Mouse (Mus musculus): ENCODE results near the gene Cpne5. TPM values are rescaled to one million over a fixed set of nuclear protein-coding genes. Genes with fewer than 3 reads are reported as not detected.
"Not testable (repeated sequence)": the region's sequence is repeated elsewhere in the genome, so short reads cannot be mapped to it uniquely, and the experiment has no call there.

The Cpne5 gene
- total and polyA plus RNA-seq, 3 experiments = 0.19 to 1.0 TPM; not detected in 1

DNA sequence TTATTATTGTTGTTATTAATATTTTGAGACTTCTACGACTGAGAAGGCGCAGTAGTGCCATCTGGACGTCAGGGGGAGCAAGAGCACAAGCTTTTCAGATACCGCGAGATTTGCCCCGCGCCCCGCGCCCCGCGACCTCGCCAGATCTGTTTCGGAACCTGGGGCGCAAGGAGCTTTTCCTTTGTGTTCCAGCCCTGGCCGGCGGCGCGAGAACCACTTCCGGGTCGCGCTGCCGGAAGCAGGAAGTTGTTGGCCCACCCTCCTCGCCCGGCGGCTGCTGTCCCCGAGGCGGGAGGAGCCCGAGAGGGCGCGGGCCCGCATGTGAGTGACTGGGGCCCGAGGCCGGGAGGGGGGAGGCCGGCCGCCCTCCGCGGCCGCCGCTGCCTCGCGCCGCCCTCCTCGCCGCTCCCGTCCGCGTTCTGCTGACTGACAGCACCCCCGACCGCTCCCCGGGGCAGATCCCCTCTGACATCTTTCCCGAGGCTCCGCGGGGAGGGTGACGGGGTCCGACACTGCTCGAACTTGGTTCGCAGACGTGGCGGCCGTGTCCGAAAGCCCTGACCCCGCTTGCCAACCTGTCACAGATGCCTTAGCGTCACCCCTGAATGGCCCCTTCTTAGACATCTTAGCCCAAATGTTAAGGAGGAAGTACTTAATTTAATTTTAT, 30.8 kb upstream of the Cpne5 start, which contains the start of gene BC004004 (continued):
- no peak for TF ChIP-seq UBTF (IDR thresholded peaks at IDR 0.05; ENCODE audit: borderline replicate concordance, insufficient read depth, low read depth, low read length)

DNA sequence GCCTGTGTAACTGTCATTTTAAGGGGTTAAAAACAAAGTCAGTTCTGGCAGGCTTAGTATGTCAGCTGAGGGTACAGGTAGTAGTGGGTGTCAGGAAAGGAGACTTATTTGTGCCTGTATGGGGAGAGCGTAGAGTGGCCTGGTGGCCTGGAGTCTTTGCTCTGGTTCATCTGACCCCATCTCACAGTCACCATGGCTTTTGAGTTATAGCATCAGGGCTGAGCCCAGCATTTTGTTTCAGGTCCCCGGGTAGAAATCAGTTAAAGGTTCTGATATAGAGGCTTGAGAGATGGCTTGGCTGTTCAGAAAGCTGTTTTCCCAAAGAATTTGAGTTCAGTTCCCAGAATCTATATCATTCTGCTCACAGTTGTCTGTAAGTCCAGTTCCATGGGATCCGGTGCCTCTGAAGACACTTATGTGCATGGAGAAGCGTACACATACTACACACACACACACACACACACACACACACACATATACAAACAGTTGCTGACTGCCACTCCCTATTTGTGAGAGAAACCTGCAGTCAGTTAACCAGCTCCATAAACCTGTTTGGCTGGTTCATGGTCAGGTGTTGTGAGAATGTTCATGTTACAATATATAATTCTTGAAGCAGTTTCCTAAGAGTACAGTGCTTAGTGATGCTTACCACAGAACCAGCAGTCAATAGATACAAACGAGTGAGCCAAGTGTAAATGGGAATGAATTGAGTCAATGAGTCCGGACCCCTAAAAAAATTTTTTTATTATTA, 30.1 kb upstream of the Cpne5 start:
- DNase-seq (ENCODE audit: low read depth, low spot score) = no peak
- Histone ChIP-seq H3K4me1 (ENCODE audit: control insufficient read depth in 1 of 2, insufficient read depth in 2 of 2, low read length in 2 of 2) (peaks cover 0 to 28% of the 10 kb centered on the region in 2 experiments; a peak in 2 of 4 replicates), H3K79me2 (ENCODE audit: control insufficient read depth, insufficient read depth, low read length, poor library complexity) (peaks cover 31% of the 10 kb centered on the region), H3K4me3 (ENCODE audit: control insufficient read depth in 1 of 2, insufficient read depth in 1 of 2, low read depth in 2 of 2, low read length in 2 of 2) (peak overlapping the region in 1 of 2 experiments; percentile 40; a peak in 2 of 4 replicates), H3K9me3 (replicated peaks; ENCODE audit: insufficient read depth, low read length) (no peaks in the 10 kb centered on the region), H3K36me3 (ENCODE audit: control insufficient read depth in 1 of 2, insufficient read depth in 2 of 2, low read length in 2 of 2) (peaks cover 0 to 27% of the 10 kb centered on the region in 2 experiments; a peak in 2 of 4 replicates), H3K9ac (ENCODE audit: control insufficient read depth, low read depth, low read length, poor library complexity, severe bottlenecking) (peak overlapping the region; percentile 63), H3K27ac (ENCODE audit: control insufficient read depth, low read depth, low read length) (peak overlapping the region; percentile 34), H3K27me3 (ENCODE audit: control insufficient read depth in 1 of 2, insufficient read depth in 2 of 2, low read length in 2 of 2) (no peaks in the 10 kb centered on the region)
- TF ChIP-seq HCFC1 (IDR thresholded peaks at IDR 0.05; ENCODE audit: low read depth, low read length) (no peak), ZKSCAN1 (IDR thresholded peaks at IDR 0.05; ENCODE audit: low read depth, low read length) (no peak), UBTF (IDR thresholded peaks at IDR 0.05; ENCODE audit: borderline replicate concordance, insufficient read depth, low read depth, low read length) (no peak), TCF12 (IDR thresholded peaks at IDR 0.05; ENCODE audit: low read depth, low read length) (no peak), ZC3H11A (IDR thresholded peaks at IDR 0.05; ENCODE audit: low read depth, low read length) (no peak), CHD1 (IDR thresholded peaks at IDR 0.05; ENCODE audit: low read depth, low read length) (no peak), EP300 (IDR thresholded peaks at IDR 0.05; ENCODE audit: low read depth in 1 of 2, low read length in 2 of 2) (no peak), ZNF384 (IDR thresholded peaks at IDR 0.05; ENCODE audit: low read depth, low read length) (peak; percentile 32; the same call in 1 of the 2 replicates)

DNA sequence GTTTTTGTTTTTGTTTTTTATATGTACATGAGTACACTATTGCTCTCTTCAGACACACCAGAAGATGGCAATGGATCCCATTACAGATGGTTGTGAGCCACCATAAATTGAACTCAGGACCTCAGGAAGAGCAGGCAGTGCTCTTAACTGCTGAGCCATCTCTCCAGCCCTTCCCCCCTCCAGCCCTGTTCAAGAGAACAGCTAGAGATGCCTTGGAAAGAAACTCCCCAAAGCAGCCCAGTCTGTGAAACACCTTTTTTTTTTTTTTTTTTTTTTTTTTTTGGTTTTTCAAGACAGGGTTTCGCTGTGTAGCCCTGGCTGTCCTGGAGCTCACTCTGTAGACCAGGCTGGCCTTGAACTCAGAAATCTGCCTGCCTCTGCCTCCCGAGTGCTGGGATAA, 29.1 kb upstream of the Cpne5 start:
- peak; percentile 67 for TF ChIP-seq ZNF384 (IDR thresholded peaks at IDR 0.05; ENCODE audit: low read depth, low read length)
- H3K27ac ChIP-seq (ENCODE audit: control insufficient read depth, low read depth, low read length); H3K4me3 ChIP-seq (ENCODE audit: control insufficient read depth in 1 of 2, insufficient read depth in 1 of 2, low read depth in 2 of 2, low read length in 2 of 2); H3K27me3 ChIP-seq (ENCODE audit: control insufficient read depth in 1 of 2, insufficient read depth in 2 of 2, low read length in 2 of 2); H3K9ac ChIP-seq (ENCODE audit: control insufficient read depth, low read depth, low read length, poor library complexity, severe bottlenecking); H3K9me3 ChIP-seq (replicated peaks; ENCODE audit: insufficient read depth, low read length): not testable (repeated sequence)
- H3K36me3 ChIP-seq (ENCODE audit: control insufficient read depth in 1 of 2, insufficient read depth in 2 of 2, low read length in 2 of 2) = peaks cover 0 to 27% of the 10 kb centered on the region in 2 experiments; a peak in 2 of 4 replicates
- peaks cover 40% of the 10 kb centered on the region for H3K79me2 ChIP-seq (ENCODE audit: control insufficient read depth, insufficient read depth, low read length, poor library complexity)
- DNase-seq (ENCODE audit: low read depth, low spot score) = peak; percentile 69
- peaks cover 0 to 32% of the 10 kb centered on the region in 2 experiments; a peak in 3 of 4 replicates for H3K4me1 ChIP-seq (ENCODE audit: control insufficient read depth in 1 of 2, insufficient read depth in 2 of 2, low read length in 2 of 2)
